Mouse (Mus musculus): ENCODE measurements at regions not wholly inside any gene's neighbourhood (a gene's known extent, or its start where the extent isn't known, plus 50 kb on each side); places are given as distances from the start of the nearest gene placed in this dataset.

DNA sequence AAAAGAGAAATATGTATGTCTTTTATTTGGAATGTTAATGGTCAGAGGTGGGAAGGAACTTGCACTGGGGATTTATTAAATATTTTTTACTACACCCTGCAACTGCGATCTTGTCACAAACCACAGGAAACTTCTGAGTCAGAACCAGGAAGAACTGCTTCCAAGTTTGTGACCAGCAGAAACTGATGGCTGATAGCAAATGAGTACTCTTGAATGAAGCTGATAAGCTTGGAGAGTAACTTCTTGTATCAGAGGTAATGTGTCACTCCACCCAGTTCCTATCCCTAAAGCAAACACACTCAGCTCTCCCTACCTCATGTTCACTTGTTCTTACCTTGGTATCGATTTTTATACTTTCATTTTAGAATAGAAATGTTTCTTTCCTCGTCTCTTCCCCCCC is 76.0 kb upstream of the Thpo start:
- Histone ChIP-seq H3K27me3 (ENCODE audit: control insufficient read depth, insufficient read depth, low read depth, low read length) (no peaks in the 10 kb centered on the region), H3K9me3 (ENCODE audit: control insufficient read depth, low read length) (no peaks in the 10 kb centered on the region; the same call in 1 of the 2 replicates), H3K4me1 (replicated peaks; ENCODE audit: control insufficient read depth, insufficient read depth, low read length) (no peaks in the 10 kb centered on the region), H3K4me3 (ENCODE audit: low read length) (no peak overlapping the region), H3K36me3 (ENCODE audit: control insufficient read depth, insufficient read depth, low read length) (no peaks in the 10 kb centered on the region), H3K9ac (ENCODE audit: low read length) (no peak overlapping the region), H3K4me2 (ENCODE audit: low read depth, low read length) (no peak overlapping the region), H3K27ac (ENCODE audit: low read length) (no peak overlapping the region)
- 65% methylated on average over 3 of the region's 3 CpGs for WGBS
- no peak for ATAC-seq (ENCODE audit: low read depth)

DNA sequence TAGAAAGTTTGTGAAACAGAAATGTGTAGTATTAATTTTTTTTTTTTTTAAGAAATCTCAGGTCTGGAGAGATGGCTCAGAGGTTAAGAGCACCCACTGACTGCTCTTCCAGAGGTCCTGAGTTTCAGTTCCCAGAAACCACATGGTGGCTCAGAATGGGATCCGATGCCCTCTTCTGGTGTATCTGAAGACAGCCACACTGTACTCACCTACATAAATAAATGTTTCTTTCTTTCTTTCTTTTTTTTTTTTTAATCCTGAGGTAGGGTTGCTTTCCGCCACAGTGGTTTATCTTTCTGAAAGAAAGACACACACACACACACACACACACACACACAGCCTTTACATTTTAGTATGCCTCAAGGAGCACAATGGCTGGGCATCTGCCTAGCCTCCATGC is 74.0 kb upstream of the Thpo start:
- 83% methylated on average over 2 of the region's 2 CpGs for WGBS
- Histone ChIP-seq H3K27ac (ENCODE audit: low read length) (no peak overlapping the region), H3K4me1 (replicated peaks; ENCODE audit: control insufficient read depth, insufficient read depth, low read length) (peaks cover 12% of the 10 kb centered on the region; the same call in 1 of the 2 replicates), H3K9ac (ENCODE audit: low read length) (no peak overlapping the region), H3K4me2 (ENCODE audit: low read depth, low read length) (no peak overlapping the region), H3K36me3 (ENCODE audit: control insufficient read depth, insufficient read depth, low read length) (no peaks in the 10 kb centered on the region), H3K9me3 (ENCODE audit: control insufficient read depth, low read length) (no peaks in the 10 kb centered on the region), H3K4me3 (ENCODE audit: low read length) (no peak overlapping the region), H3K27me3 (ENCODE audit: control insufficient read depth, insufficient read depth, low read depth, low read length) (no peaks in the 10 kb centered on the region)
- no peak for ATAC-seq (ENCODE audit: low read depth)

DNA sequence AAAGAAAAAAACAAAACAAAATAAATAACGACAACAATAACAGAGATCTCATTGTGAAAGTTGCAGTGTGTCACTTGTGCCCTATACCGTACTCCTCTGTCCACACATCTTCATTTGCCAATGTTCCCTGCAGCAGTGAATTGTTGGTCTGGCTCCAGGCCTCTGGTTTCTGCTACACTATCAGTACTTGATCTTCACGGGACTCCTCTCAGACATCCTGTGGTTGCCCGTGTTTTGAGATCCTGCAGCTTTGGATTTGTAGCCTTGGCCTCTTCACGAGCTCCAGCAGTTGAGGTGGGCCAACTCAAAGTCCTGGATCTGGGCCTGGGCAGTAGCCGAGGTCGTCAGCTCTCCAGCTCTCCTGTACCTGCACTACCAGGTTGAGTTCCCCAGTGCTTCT is 72.4 kb upstream of the Thpo start:
- H3K4me1 ChIP-seq (replicated peaks; ENCODE audit: control insufficient read depth, insufficient read depth, low read length) = peaks cover 17% of the 10 kb centered on the region
- ATAC-seq (ENCODE audit: low read depth) = no peak
- no peak overlapping the region for H3K9ac ChIP-seq (ENCODE audit: low read length)
- H3K4me3 ChIP-seq (ENCODE audit: low read length) = no peak overlapping the region
- WGBS = 67% methylated on average over 7 of the region's 7 CpGs
- H3K4me2 ChIP-seq (ENCODE audit: low read depth, low read length) = no peak overlapping the region
- H3K36me3 ChIP-seq (ENCODE audit: control insufficient read depth, insufficient read depth, low read length) = no peaks in the 10 kb centered on the region
- H3K9me3 ChIP-seq (ENCODE audit: control insufficient read depth, low read length) = no peaks in the 10 kb centered on the region
- no peak overlapping the region for H3K27ac ChIP-seq (ENCODE audit: low read length)
- no peaks in the 10 kb centered on the region for H3K27me3 ChIP-seq (ENCODE audit: control insufficient read depth, insufficient read depth, low read depth, low read length)

DNA sequence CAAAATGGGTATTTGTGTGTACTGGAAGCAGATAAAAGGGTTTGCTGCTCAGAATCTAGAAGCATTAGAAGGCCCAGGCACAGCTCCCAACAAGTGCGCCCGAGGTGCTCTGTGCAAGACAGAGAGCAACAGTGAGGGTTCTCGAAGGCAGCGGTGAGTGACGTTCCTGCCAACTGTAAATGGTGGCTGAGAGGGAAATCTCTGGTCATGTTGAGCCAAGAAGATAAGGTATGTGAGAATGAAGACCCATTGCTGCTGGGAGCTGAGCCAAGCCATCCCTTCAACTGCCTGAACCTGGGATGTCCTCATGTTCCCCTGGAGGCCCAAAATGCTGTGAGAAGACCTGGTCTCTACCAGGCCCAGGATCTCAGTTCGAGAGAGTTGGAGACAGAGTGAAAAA is 71.5 kb upstream of the Thpo start:
- Histone ChIP-seq H3K4me1 (replicated peaks; ENCODE audit: control insufficient read depth, insufficient read depth, low read length) (peaks cover 17% of the 10 kb centered on the region), H3K27ac (ENCODE audit: low read length) (no peak overlapping the region), H3K36me3 (ENCODE audit: control insufficient read depth, insufficient read depth, low read length) (no peaks in the 10 kb centered on the region), H3K4me3 (ENCODE audit: low read length) (no peak overlapping the region), H3K9me3 (ENCODE audit: control insufficient read depth, low read length) (no peaks in the 10 kb centered on the region), H3K4me2 (ENCODE audit: low read depth, low read length) (no peak overlapping the region), H3K27me3 (ENCODE audit: control insufficient read depth, insufficient read depth, low read depth, low read length) (no peaks in the 10 kb centered on the region), H3K9ac (ENCODE audit: low read length) (no peak overlapping the region)
- ATAC-seq (ENCODE audit: low read depth) = no peak
- 52% methylated on average over 6 of the region's 6 CpGs for WGBS

- 23% methylated on average over 6 of the region's 6 CpGs for WGBS
- Histone ChIP-seq H3K9me3 (ENCODE audit: control insufficient read depth, low read length) (no peaks in the 10 kb centered on the region), H3K4me2 (ENCODE audit: low read depth, low read length) (peak overlapping the region; percentile 69), H3K36me3 (ENCODE audit: control insufficient read depth, insufficient read depth, low read length) (no peaks in the 10 kb centered on the region), H3K9ac (ENCODE audit: low read length) (peak overlapping the region; percentile 63), H3K4me3 (ENCODE audit: low read length) (peak overlapping the region; percentile 44), H3K4me1 (replicated peaks; ENCODE audit: control insufficient read depth, insufficient read depth, low read length) (peaks cover 17% of the 10 kb centered on the region), H3K27me3 (ENCODE audit: control insufficient read depth, insufficient read depth, low read depth, low read length) (no peaks in the 10 kb centered on the region), H3K27ac (ENCODE audit: low read length) (peak overlapping the region; percentile 54)
- ATAC-seq (ENCODE audit: low read depth) = no peak
Measured at GRCm38 (mm10) chr16:20805086-20805485, 70.8 kb upstream of the Thpo start.

- H3K27ac ChIP-seq (ENCODE audit: low read length) = peak overlapping the region; percentile 54
- peaks cover 17% of the 10 kb centered on the region for H3K4me1 ChIP-seq (replicated peaks; ENCODE audit: control insufficient read depth, insufficient read depth, low read length)
- WGBS = 1% methylated on average over 9 of the region's 10 CpGs
- H3K9me3 ChIP-seq (ENCODE audit: control insufficient read depth, low read length) = no peaks in the 10 kb centered on the region
- H3K27me3 ChIP-seq (ENCODE audit: control insufficient read depth, insufficient read depth, low read depth, low read length) = no peaks in the 10 kb centered on the region
- peak overlapping the region; percentile 44 for H3K4me3 ChIP-seq (ENCODE audit: low read length)
- H3K9ac ChIP-seq (ENCODE audit: low read length) = peak overlapping the region; percentile 63
- H3K4me2 ChIP-seq (ENCODE audit: low read depth, low read length) = peak overlapping the region; percentile 69
- ATAC-seq (ENCODE audit: low read depth) = peak; percentile 73
- no peaks in the 10 kb centered on the region for H3K36me3 ChIP-seq (ENCODE audit: control insufficient read depth, insufficient read depth, low read length)
Measured at GRCm38 (mm10) chr16:20804601-20805017, 70.3 kb upstream of the Thpo start.

DNA sequence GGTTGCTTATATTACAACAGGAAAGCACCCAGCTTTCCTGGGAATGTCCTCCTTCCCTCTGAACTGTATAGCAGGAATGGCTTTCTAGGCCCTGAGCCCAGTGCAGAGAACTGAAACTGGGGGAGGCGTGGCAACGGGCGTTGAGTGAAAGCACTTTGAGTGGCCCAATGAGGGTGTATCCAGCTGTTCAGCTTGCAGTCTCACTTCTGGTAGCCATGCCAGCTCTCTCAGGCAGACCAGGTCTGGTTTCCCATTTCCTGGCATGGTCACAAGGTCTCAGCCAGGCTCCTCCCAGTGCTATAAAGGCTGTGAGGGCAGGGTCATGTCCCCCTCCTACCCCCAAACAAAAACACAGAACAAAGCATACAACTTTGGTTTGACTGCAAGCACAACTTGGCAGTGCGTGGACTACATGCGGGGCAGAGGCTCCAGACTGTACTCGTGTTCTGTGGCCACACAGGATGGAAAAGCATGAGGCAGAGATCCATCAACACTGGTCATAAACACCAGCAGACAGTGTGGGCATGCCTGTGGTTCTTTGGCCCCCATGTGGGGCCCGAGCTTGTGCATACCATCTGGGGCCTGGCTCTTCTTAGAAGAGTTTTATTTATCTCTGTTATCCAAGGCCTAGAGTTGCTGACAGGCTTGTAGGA is 69.1 kb upstream of the Thpo start:
- Histone ChIP-seq H3K27ac (ENCODE audit: low read length) (peak overlapping the region; percentile 60), H3K27me3 (ENCODE audit: control insufficient read depth, insufficient read depth, low read depth, low read length) (no peaks in the 10 kb centered on the region), H3K4me2 (ENCODE audit: low read depth, low read length) (no peak overlapping the region), H3K9me3 (ENCODE audit: control insufficient read depth, low read length) (no peaks in the 10 kb centered on the region), H3K36me3 (ENCODE audit: control insufficient read depth, insufficient read depth, low read length) (no peaks in the 10 kb centered on the region), H3K4me1 (replicated peaks; ENCODE audit: control insufficient read depth, insufficient read depth, low read length) (peaks cover 17% of the 10 kb centered on the region), H3K4me3 (ENCODE audit: low read length) (no peak overlapping the region), H3K9ac (ENCODE audit: low read length) (no peak overlapping the region)
- WGBS = 52% methylated on average over 7 of the region's 7 CpGs
- peak; percentile 79 for ATAC-seq (ENCODE audit: low read depth)

- no peak for ATAC-seq (ENCODE audit: low read depth)
- WGBS = 56% methylated on average over 6 of the region's 6 CpGs
- Histone ChIP-seq H3K27me3 (ENCODE audit: control insufficient read depth, insufficient read depth, low read depth, low read length) (no peaks in the 10 kb centered on the region), H3K4me2 (ENCODE audit: low read depth, low read length) (no peak overlapping the region), H3K4me3 (ENCODE audit: low read length) (no peak overlapping the region), H3K9me3 (ENCODE audit: control insufficient read depth, low read length) (no peaks in the 10 kb centered on the region), H3K36me3 (ENCODE audit: control insufficient read depth, insufficient read depth, low read length) (no peaks in the 10 kb centered on the region), H3K9ac (ENCODE audit: low read length) (no peak overlapping the region), H3K4me1 (replicated peaks; ENCODE audit: control insufficient read depth, insufficient read depth, low read length) (peaks cover 17% of the 10 kb centered on the region), H3K27ac (ENCODE audit: low read length) (peak overlapping the region; percentile 60)
Measured at GRCm38 (mm10) chr16:20802724-20803123, 68.4 kb upstream of the Thpo start.

- no peak overlapping the region for H3K4me2 ChIP-seq (ENCODE audit: low read depth, low read length)
- no peaks in the 10 kb centered on the region for H3K36me3 ChIP-seq (ENCODE audit: control insufficient read depth, insufficient read depth, low read length)
- H3K9ac ChIP-seq (ENCODE audit: low read length) = no peak overlapping the region
- no peak for ATAC-seq (ENCODE audit: low read depth)
- no peak overlapping the region for H3K27ac ChIP-seq (ENCODE audit: low read length)
- WGBS = 60% methylated on average over 3 of the region's 3 CpGs
- H3K9me3 ChIP-seq (ENCODE audit: control insufficient read depth, low read length) = no peaks in the 10 kb centered on the region
- H3K27me3 ChIP-seq (ENCODE audit: control insufficient read depth, insufficient read depth, low read depth, low read length) = no peaks in the 10 kb centered on the region
- peaks cover 16% of the 10 kb centered on the region for H3K4me1 ChIP-seq (replicated peaks; ENCODE audit: control insufficient read depth, insufficient read depth, low read length)
- H3K4me3 ChIP-seq (ENCODE audit: low read length) = no peak overlapping the region
Measured at GRCm38 (mm10) chr16:20800038-20800437, 65.7 kb upstream of the Thpo start.

GRCm38 (mm10) chr16:20798115-20798514 is 63.8 kb upstream of the Thpo start:
- H3K4me3 ChIP-seq (ENCODE audit: low read length) = no peak overlapping the region
- ATAC-seq (ENCODE audit: low read depth) = no peak
- no peak overlapping the region for H3K9ac ChIP-seq (ENCODE audit: low read length)
- 51% methylated on average over 4 of the region's 4 CpGs for whole genome bisulfite sequencing
- no peaks in the 10 kb centered on the region for H3K36me3 ChIP-seq (ENCODE audit: control insufficient read depth, insufficient read depth, low read length)
- H3K4me2 ChIP-seq (ENCODE audit: low read depth, low read length) = no peak overlapping the region
- H3K27me3 ChIP-seq (ENCODE audit: control insufficient read depth, insufficient read depth, low read depth, low read length) = no peaks in the 10 kb centered on the region
- H3K4me1 ChIP-seq (replicated peaks; ENCODE audit: control insufficient read depth, insufficient read depth, low read length) = peaks cover 5% of the 10 kb centered on the region
- no peaks in the 10 kb centered on the region for H3K9me3 ChIP-seq (ENCODE audit: control insufficient read depth, low read length)
- no peak overlapping the region for H3K27ac ChIP-seq (ENCODE audit: low read length)

All from lung, embryonic 16.5 days (tissue).